ENCODE assay signal across 14 mouse cellular contexts in genomic region chr11:103404618-103405017, GRCm38 (mm10).
"Had no signal": no experiment of that assay in that cellular context is flagged by ENCODE, and none has a peak within 500 bp of the region (broad histone marks: within the 10 kb centered on the region; RNA-seq: fewer than 3 reads in every experiment).

No protein-coding gene starts in this region.

- H3K9ac ChIP-seq: limb, embryonic 12.5 days; lung, embryonic 15.5 days; midbrain, embryonic 13.5 days had no signal

- H3K27ac ChIP-seq: kidney, postnatal 0 days; limb, embryonic 12.5 days; lung, embryonic 15.5 days; midbrain, embryonic 13.5 days had no signal

- ATAC-seq: inflammation-experienced regulatory T-cells, adult 6 months; intestine, postnatal 0 days; midbrain, embryonic 13.5 days had no signal

- H3K4me2 ChIP-seq: limb, embryonic 12.5 days; lung, embryonic 15.5 days; midbrain, embryonic 13.5 days had no signal

- H3K27me3 ChIP-seq: limb, embryonic 12.5 days; lung, embryonic 15.5 days; midbrain, embryonic 13.5 days had no signal

- H3K9me3 ChIP-seq: limb, embryonic 12.5 days; lung, embryonic 15.5 days; midbrain, embryonic 13.5 days had no signal

- H3K4me3 ChIP-seq: limb, embryonic 12.5 days; lung, embryonic 15.5 days; midbrain, embryonic 13.5 days had no signal

- DNase-seq: kidney, adult 9 months; kidney, postnatal 36 days; layer of hippocampus, adult 9-11 months; lung, postnatal 14 days; right cerebral cortex, postnatal 4 days; spleen, adult 18-20 months; thymus, adult 18-20 months; thymus, postnatal 25 days had no signal

- H3K4me1 ChIP-seq: limb, embryonic 12.5 days; lung, embryonic 15.5 days had no signal
